Mouse (Mus musculus) intestine, postnatal 0 days (tissue): ENCODE results near the gene Klhl34. TPM values are rescaled to one million over a fixed set of nuclear protein-coding genes. Genes with fewer than 3 reads are reported as not detected.

Experiments
- ATAC-seq: fragments of 200-750 bp; cut with Nextera tagmentation; 2 replicates; pipeline ENCODE4 v1.8.0; 2017; ENCODE audit warnings: mild to moderate bottlenecking, moderate TSS enrichment, moderate library complexity
- H3K27ac ChIP-seq: fragments of 300-500 bp; sonication (generic); 2 replicates; pipeline ENCODE4 v1.5.1; 2014; ENCODE audit warnings: mild to moderate bottlenecking, low read depth, low read length, moderate library complexity
- H3K27me3 ChIP-seq: fragments of 300-500 bp; sonication (generic); replicated peaks from 2 replicates; pipeline ENCODE4 v1.6.1; 2014; ENCODE audit warnings: low read length, mixed read lengths; ENCODE audit not compliant: control insufficient read depth, insufficient read depth
- H3K36me3 ChIP-seq: fragments of 300-500 bp; sonication (generic); 2 replicates; pipeline ENCODE4 v1.6.1; 2014; ENCODE audit warnings: mild to moderate bottlenecking, moderate library complexity; ENCODE audit not compliant: control insufficient read depth, insufficient read depth
- H3K4me1 ChIP-seq: fragments of 300-500 bp; sonication (generic); replicated peaks from 2 replicates; pipeline ENCODE4 v1.6.1; 2014; ENCODE audit warnings: antibody characterized with exemption, low read length, mixed read lengths; ENCODE audit not compliant: control insufficient read depth, insufficient read depth
- H3K4me2 ChIP-seq: fragments of 300-500 bp; sonication (generic); replicated peaks from 2 replicates; pipeline ENCODE4 v1.6.1; 2014; ENCODE audit warnings: low read depth, mild to moderate bottlenecking, moderate library complexity
- H3K4me3 ChIP-seq: fragments of 300-500 bp; sonication (generic); 2 replicates; pipeline ENCODE4 v1.5.1; 2014; ENCODE audit warnings: low read depth, low read length
- H3K9ac ChIP-seq: fragments of 300-500 bp; sonication (generic); 2 replicates; pipeline ENCODE4 v1.6.1; 2014; ENCODE audit warnings: mild to moderate bottlenecking, low read depth, low read length
- H3K9me3 ChIP-seq: fragments of 300-500 bp; sonication (generic); 2 replicates; pipeline ENCODE4 v1.6.1; 2016; ENCODE audit warnings: mixed run types; ENCODE audit not compliant: control insufficient read depth
- CTCF ChIP-seq: sonication (generic); IDR thresholded peaks from 2 replicates; pipeline ENCODE4 v1.5.1; 2016; ENCODE audit warnings: low read depth, mild to moderate bottlenecking, control low read depth, antibody characterized with exemption, moderate library complexity
- WGBS: fragments of 180-500 bp; shearing (Covaris S2); extraction: QIAGEN DNeasy Blood & Tissue Kit; methylation state at CpG from one replicate; pipeline ENCODE4 v1.1.7; 2014; 5-methylcytosine and 5-hydroxymethylcytosine counted together
- polyA plus RNA-seq: library from polyadenylated mRNA; unstranded; fragments of >200 nt; fragmentation: Nextera tagmentation; extraction: Ambion mirVana; gene quantifications from 2 replicates; pipeline ENCODE4 v1.2.1, GENCODE M21; 2015

The Klhl34 gene
- 0.10 and 0.12 TPM in 2 replicates for polyA plus RNA-seq

GRCm38 (mm10) chrX:157818207-157818920 is at the start of gene Klhl34:
Gene Klhl34 (plus strand): TSS chrX:157818435.
- Histone ChIP-seq H3K27me3 (no peaks in the 10 kb centered on the region), H3K9me3 (no peaks in the 10 kb centered on the region), H3K4me1 (no peaks in the 10 kb centered on the region), H3K36me3 (no peaks in the 10 kb centered on the region), H3K4me2 (peak within 1 kb of the TSS; percentile 47), H3K4me3 (0 out of 2 replicates have a peak within 1 kb of the TSS, but pooled peaks have one; percentile 7), H3K27ac (no peak within 1 kb of the TSS), H3K9ac (no peak within 1 kb of the TSS)
- 51% methylated on average over 28 of the region's 28 CpGs for WGBS
- ATAC-seq: no peak
- TF ChIP-seq CTCF: no peak

GRCm38 (mm10) chrX:157801669-157802068 is 16.6 kb upstream of the Klhl34 start:
- H3K4me1 ChIP-seq: no peaks in the 10 kb centered on the region
- no peak for TF ChIP-seq CTCF
- H3K27me3 ChIP-seq: no peaks in the 10 kb centered on the region
- H3K27ac ChIP-seq: no peak overlapping the region
- no peaks in the 10 kb centered on the region for H3K36me3 ChIP-seq
- no peak overlapping the region for H3K4me3 ChIP-seq
- H3K4me2 ChIP-seq: no peak overlapping the region
- ATAC-seq: no peak
- no peaks in the 10 kb centered on the region for H3K9me3 ChIP-seq
- no peak overlapping the region for H3K9ac ChIP-seq
- 88% methylated on average over 2 of the region's 2 CpGs for WGBS

- TF ChIP-seq CTCF: no peak
- WGBS: 56% methylated on average over 1 of the region's 1 CpGs
- ATAC-seq: no peak
- Histone ChIP-seq H3K9ac (no peak overlapping the region), H3K4me3 (no peak overlapping the region), H3K36me3 (no peaks in the 10 kb centered on the region), H3K9me3 (no peaks in the 10 kb centered on the region), H3K4me2 (no peak overlapping the region), H3K27ac (no peak overlapping the region), H3K4me1 (no peaks in the 10 kb centered on the region), H3K27me3 (no peaks in the 10 kb centered on the region)
Observed at GRCm38 (mm10) chrX:157809721-157810120, 8.5 kb upstream of the Klhl34 start.

GRCm38 (mm10) chrX:157817571-157818206 is 546 bp upstream of the Klhl34 start:
- WGBS: 22% methylated on average over 30 of the region's 31 CpGs
- Histone ChIP-seq H3K9ac (no peak overlapping the region), H3K4me3 (0 out of 2 replicates have a peak overlapping the region, but pooled peaks have one; percentile 7), H3K9me3 (no peaks in the 10 kb centered on the region), H3K4me1 (no peaks in the 10 kb centered on the region), H3K36me3 (no peaks in the 10 kb centered on the region), H3K27ac (no peak overlapping the region), H3K27me3 (no peaks in the 10 kb centered on the region), H3K4me2 (peak overlapping the region; percentile 47)
- no peak for ATAC-seq
- TF ChIP-seq CTCF: no peak

- Histone ChIP-seq H3K4me1 (no peaks in the 10 kb centered on the region), H3K27ac (no peak overlapping the region), H3K9ac (no peak overlapping the region), H3K36me3 (no peaks in the 10 kb centered on the region), H3K4me2 (no peak overlapping the region), H3K9me3 (no peaks in the 10 kb centered on the region), H3K27me3 (no peaks in the 10 kb centered on the region), H3K4me3 (no peak overlapping the region)
- WGBS: 88% methylated on average over 13 of the region's 13 CpGs
- no peak for ATAC-seq
- no peak for TF ChIP-seq CTCF
Observed at GRCm38 (mm10) chrX:157818921-157819260, 656 bp downstream of the Klhl34 start.

GRCm38 (mm10) chrX:157829983-157830382 is 11.7 kb downstream of the Klhl34 start:
- no peaks in the 10 kb centered on the region for H3K9me3 ChIP-seq

More at GRCm38 (mm10) chrX:157829983-157830382, 11.7 kb downstream of the Klhl34 start:
- H3K36me3 ChIP-seq: no peaks in the 10 kb centered on the region
- H3K27ac ChIP-seq: no peak overlapping the region
- H3K9ac ChIP-seq: no peak overlapping the region
- no peaks in the 10 kb centered on the region for H3K4me1 ChIP-seq
- no peak for TF ChIP-seq CTCF
- WGBS: 81% methylated on average over 4 of the region's 4 CpGs
- H3K4me2 ChIP-seq: no peak overlapping the region
- H3K4me3 ChIP-seq: no peak overlapping the region
- ATAC-seq: no peak
- H3K27me3 ChIP-seq: no peaks in the 10 kb centered on the region

Other genes with a start within 250 kb of the Klhl34 start
- gene Yy2, start 249.4 kb upstream of the Klhl34 start, polyA plus RNA-seq: 0.78 and 1.2 TPM in 2 replicates
- 8.5 and 9.2 TPM in 2 replicates for gene Mbtps2, start 219.7 kb upstream of the Klhl34 start, polyA plus RNA-seq
- gene Smpx, start 119.5 kb upstream of the Klhl34 start, polyA plus RNA-seq: 4.1 and 5.1 TPM in 2 replicates
- gene Cnksr2, start 224.9 kb downstream of the Klhl34 start, polyA plus RNA-seq: 0.13 and 0.18 TPM in 2 replicates